Mouse (Mus musculus) hindbrain, embryonic 14.5 days (tissue): ENCODE data around the gene Kcnj4. TPM values are rescaled to one million over a fixed set of nuclear protein-coding genes. Genes with fewer than 3 reads are reported as not detected.

Source experiments
- ATAC-seq: fragments of 200-750 bp; cut with Nextera tagmentation; 2 replicates; pipeline ENCODE4 v1.8.0; 2017; ENCODE audit warnings: moderate number of reproducible peaks, mild to moderate bottlenecking, moderate TSS enrichment, moderate library complexity; ENCODE audit not compliant: low FRiP score
- DNase-seq: peaks from one replicate; pipeline ENCODE4 v3.0.0-alpha.2; 2015; ENCODE audit warnings: low spot score
- H3K27ac ChIP-seq: fragments of 300-500 bp; sonication (generic); 2 replicates; pipeline ENCODE4 v1.5.1; 2014; ENCODE audit warnings: mild to moderate bottlenecking, moderate library complexity
- H3K27me3 ChIP-seq: fragments of 300-500 bp; sonication (generic); 2 replicates; pipeline ENCODE4 v1.6.1; 2014; ENCODE audit warnings: mild to moderate bottlenecking, low read length, mixed read lengths; ENCODE audit not compliant: control insufficient read depth, insufficient read depth
- H3K36me3 ChIP-seq: fragments of 300-500 bp; sonication (generic); replicated peaks from 2 replicates; pipeline ENCODE4 v1.6.1; 2014; ENCODE audit not compliant: control insufficient read depth, insufficient read depth
- H3K4me1 ChIP-seq: fragments of 300-500 bp; sonication (generic); replicated peaks from 2 replicates; pipeline ENCODE4 v1.6.1; 2014; ENCODE audit warnings: antibody characterized with exemption, low read length, mixed read lengths; ENCODE audit not compliant: control insufficient read depth, insufficient read depth
- H3K4me2 ChIP-seq: fragments of 300-500 bp; sonication (generic); replicated peaks from 2 replicates; pipeline ENCODE4 v1.6.1; 2014; ENCODE audit warnings: mild to moderate bottlenecking, moderate library complexity
- H3K4me3 ChIP-seq: fragments of 300-500 bp; sonication (generic); replicated peaks from 2 replicates; pipeline ENCODE4 v1.5.1; 2014; ENCODE audit warnings: mild to moderate bottlenecking, low read length
- H3K9ac ChIP-seq: fragments of 300-500 bp; sonication (generic); 2 replicates; pipeline ENCODE4 v1.6.1; 2014
- H3K9me3 ChIP-seq: fragments of 300-500 bp; sonication (generic); 2 replicates; pipeline ENCODE4 v1.6.1; 2016; ENCODE audit warnings: low read length; ENCODE audit not compliant: control insufficient read depth
- WGBS: fragments of 180-500 bp; shearing (Covaris S2); extraction: QIAGEN DNeasy Blood & Tissue Kit; methylation state at CpG from one replicate; pipeline ENCODE4 v1.1.7; 2014; 5-methylcytosine and 5-hydroxymethylcytosine counted together
- polyA plus RNA-seq: library from polyadenylated mRNA; unstranded; fragments of >200 nt; fragmentation: Nextera tagmentation; extraction: Ambion mirVana; gene quantifications from 2 replicates; pipeline ENCODE4 v1.2.1, GENCODE M21; 2014

Gene Kcnj4
- polyA plus RNA-seq, 1 experiment from 2014 or later = not detected

GRCm38 (mm10) chr15:79503438-79503837 is 1.6 kb downstream of the Kcnj4 start:
- H3K4me1 ChIP-seq = peaks cover 10% of the 10 kb centered on the region; the same call in 1 of the 2 replicates
- no peaks in the 10 kb centered on the region for H3K9me3 ChIP-seq
- ATAC-seq (no peak), DNase-seq (no peak)
- H3K4me3 ChIP-seq = no peak overlapping the region
- H3K9ac ChIP-seq = no peak overlapping the region
- H3K36me3 ChIP-seq = no peaks in the 10 kb centered on the region
- peaks cover 74% of the 10 kb centered on the region for H3K27me3 ChIP-seq
- no peak overlapping the region for H3K27ac ChIP-seq
- 75% methylated on average over 5 of the region's 5 CpGs for WGBS
- H3K4me2 ChIP-seq = no peak overlapping the region

- H3K27me3 ChIP-seq = peaks cover 69% of the 10 kb centered on the region
- H3K4me1 ChIP-seq = peaks cover 10% of the 10 kb centered on the region; the same call in 1 of the 2 replicates
- 20% methylated on average over 18 of the region's 18 CpGs for WGBS
- no peak overlapping the region for H3K4me3 ChIP-seq
- ATAC-seq = no peak
- DNase-seq = no peak
- H3K9me3 ChIP-seq = no peaks in the 10 kb centered on the region
- no peak overlapping the region for H3K27ac ChIP-seq
- H3K4me2 ChIP-seq = no peak overlapping the region
- H3K9ac ChIP-seq = no peak overlapping the region
- no peaks in the 10 kb centered on the region for H3K36me3 ChIP-seq
Measured at GRCm38 (mm10) chr15:79502891-79503341, 2.1 kb downstream of the Kcnj4 start.

GRCm38 (mm10) chr15:79500110-79500509 is 4.9 kb downstream of the Kcnj4 start:
- H3K4me1 ChIP-seq = peaks cover 2% of the 10 kb centered on the region; the same call in 1 of the 2 replicates
- H3K9me3 ChIP-seq = no peaks in the 10 kb centered on the region
- peaks cover 42% of the 10 kb centered on the region for H3K27me3 ChIP-seq
- 68% methylated on average over 17 of the region's 17 CpGs for WGBS
- H3K4me2 ChIP-seq = no peak overlapping the region
- H3K9ac ChIP-seq = no peak overlapping the region
- no peak overlapping the region for H3K4me3 ChIP-seq
- no peaks in the 10 kb centered on the region for H3K36me3 ChIP-seq
- ATAC-seq (no peak), DNase-seq (no peak)
- H3K27ac ChIP-seq = no peak overlapping the region

- WGBS = 53% methylated on average over 18 of the region's 18 CpGs
- ATAC-seq (no peak), DNase-seq (no peak)
- Histone ChIP-seq H3K36me3 (no peaks in the 10 kb centered on the region), H3K4me1 (no peaks in the 10 kb centered on the region), H3K9me3 (no peaks in the 10 kb centered on the region), H3K27ac (no peak overlapping the region), H3K4me2 (no peak overlapping the region), H3K27me3 (no peaks in the 10 kb centered on the region), H3K9ac (no peak overlapping the region), H3K4me3 (no peak overlapping the region)
Measured at GRCm38 (mm10) chr15:79493527-79493926, 11.5 kb downstream of the Kcnj4 start.

GRCm38 (mm10) chr15:79489463-79489862 is 15.6 kb downstream of the Kcnj4 start:
- H3K36me3 ChIP-seq = no peaks in the 10 kb centered on the region
- no peak overlapping the region for H3K27ac ChIP-seq
- WGBS = 47% methylated on average over 11 of the region's 11 CpGs
- H3K27me3 ChIP-seq = no peaks in the 10 kb centered on the region
- no peaks in the 10 kb centered on the region for H3K9me3 ChIP-seq
- H3K9ac ChIP-seq = no peak overlapping the region
- no peak overlapping the region for H3K4me2 ChIP-seq
- DNase-seq (no peak), ATAC-seq (no peak)
- H3K4me1 ChIP-seq = no peaks in the 10 kb centered on the region
- H3K4me3 ChIP-seq = no peak overlapping the region

GRCm38 (mm10) chr15:79481181-79481688 is 23.8 kb downstream of the Kcnj4 start:
- DNase-seq (no peak), ATAC-seq (no peak)
- Histone ChIP-seq H3K27ac (no peak overlapping the region), H3K4me2 (no peak overlapping the region), H3K4me3 (no peak overlapping the region), H3K9me3 (no peaks in the 10 kb centered on the region), H3K4me1 (no peaks in the 10 kb centered on the region), H3K27me3 (no peaks in the 10 kb centered on the region), H3K36me3 (no peaks in the 10 kb centered on the region), H3K9ac (no peak overlapping the region)
- WGBS = 15% methylated on average over 15 of the region's 15 CpGs

GRCm38 (mm10) chr15:79477227-79477626 is 27.8 kb downstream of the Kcnj4 start:
- no peak for ATAC-seq
- WGBS = 71% methylated on average over 6 of the region's 6 CpGs
- no peak overlapping the region for H3K4me2 ChIP-seq
- no peak for DNase-seq
- no peaks in the 10 kb centered on the region for H3K9me3 ChIP-seq
- H3K4me1 ChIP-seq = no peaks in the 10 kb centered on the region
- H3K36me3 ChIP-seq = no peaks in the 10 kb centered on the region
- H3K27ac ChIP-seq = no peak overlapping the region
- no peaks in the 10 kb centered on the region for H3K27me3 ChIP-seq
- H3K4me3 ChIP-seq = no peak overlapping the region
- no peak overlapping the region for H3K9ac ChIP-seq

- DNase-seq (no peak), ATAC-seq (no peak)
- H3K27me3 ChIP-seq = no peaks in the 10 kb centered on the region
- WGBS = 57% methylated on average over 12 of the region's 12 CpGs
- no peaks in the 10 kb centered on the region for H3K36me3 ChIP-seq
- H3K9ac ChIP-seq = no peak overlapping the region
- no peak overlapping the region for H3K27ac ChIP-seq
- H3K4me1 ChIP-seq = no peaks in the 10 kb centered on the region
- H3K9me3 ChIP-seq = no peaks in the 10 kb centered on the region
- H3K4me2 ChIP-seq = no peak overlapping the region
- no peak overlapping the region for H3K4me3 ChIP-seq
Measured at GRCm38 (mm10) chr15:79473638-79474355, 31.2 kb downstream of the Kcnj4 start.

GRCm38 (mm10) chr15:79473042-79473441 is 32.0 kb downstream of the Kcnj4 start:
- Histone ChIP-seq H3K36me3 (no peaks in the 10 kb centered on the region), H3K27me3 (no peaks in the 10 kb centered on the region), H3K27ac (no peak overlapping the region), H3K4me2 (no peak overlapping the region), H3K4me3 (no peak overlapping the region), H3K9me3 (no peaks in the 10 kb centered on the region), H3K9ac (no peak overlapping the region), H3K4me1 (no peaks in the 10 kb centered on the region)
- 92% methylated on average over 5 of the region's 5 CpGs for WGBS
- ATAC-seq (no peak), DNase-seq (no peak)
